21 mouse cellular contexts compared by ENCODE assay signal in genomic region chr7:120960116-120960515, GRCm38 (mm10). TPM values are rescaled to one million over a fixed set of nuclear protein-coding genes. Genes with fewer than 3 reads are reported as not detected.
DNase-seq lines count a peak whose midpoint lies in the region; ATAC-seq and TF ChIP-seq lines count a peak whose summit lies in the region.
"Had no signal": no experiment of that assay in that cellular context is flagged by ENCODE, and none has a peak within 500 bp of the region (broad histone marks: within the 10 kb centered on the region; RNA-seq: fewer than 3 reads in every experiment).

No protein-coding gene starts in this region.

- H3K27me3 ChIP-seq in hindbrain, embryonic 13.5 days: no peaks in the 10 kb centered on the region
- no peaks in the 10 kb centered on the region for H3K27me3 ChIP-seq in forebrain, postnatal 0 days (ENCODE audit: insufficient read depth, low read length)
- H3K27me3 ChIP-seq: embryonic facial prominence, embryonic 12.5 days; forebrain, embryonic 13.5 days; forebrain, embryonic 15.5 days had no signal

- no peak for TF ChIP-seq POLR2A in brain, embryonic 14.5 days (IDR thresholded peaks at IDR 0.05; ENCODE audit: borderline replicate concordance, extremely low read depth, insufficient read depth, insufficient read length, poor library complexity, severe bottlenecking)

- ATAC-seq in hindbrain, embryonic 13.5 days (ENCODE audit: low FRiP score): no peak
- no peak for ATAC-seq in forebrain, postnatal 0 days
- ATAC-seq: forebrain, embryonic 13.5 days; forebrain, embryonic 15.5 days had no signal

- DNase-seq in brain, embryonic 14.5 days (ENCODE audit: low read depth): peak; percentile 8
- DNase-seq in retina, adult 2 months (ENCODE audit: low read depth, low spot score): peak; percentile 84
- peak; percentile 69 for DNase-seq in retina, postnatal 1 day
- no peak for DNase-seq in forebrain, postnatal 0 days
- DNase-seq in heart, postnatal 25 days (ENCODE audit: low spot score): no peak
- DNase-seq: adrenal gland, adult 2 months; adrenal gland, postnatal 10 days; adrenal gland, postnatal 25 days; cerebellum, adult 11-12 months; cerebellum, adult 2 months; cerebellum, adult 9-10 months had no signal

- no peaks in the 10 kb centered on the region for H3K4me1 ChIP-seq in hindbrain, embryonic 13.5 days (replicated peaks)
- H3K4me1 ChIP-seq in forebrain, postnatal 0 days (ENCODE audit: insufficient read depth): no peaks in the 10 kb centered on the region
- H3K4me1 ChIP-seq: embryonic facial prominence, embryonic 10.5 days; embryonic facial prominence, embryonic 12.5 days; forebrain, embryonic 13.5 days; forebrain, embryonic 15.5 days had no signal

- H3K9ac ChIP-seq in hindbrain, embryonic 13.5 days: no peak overlapping the region
- no peak overlapping the region for H3K9ac ChIP-seq in forebrain, postnatal 0 days
- H3K9ac ChIP-seq: embryonic facial prominence, embryonic 12.5 days; forebrain, embryonic 13.5 days; forebrain, embryonic 15.5 days had no signal

- no peak overlapping the region for H3K4me3 ChIP-seq in hindbrain, embryonic 13.5 days
- H3K4me3 ChIP-seq in forebrain, postnatal 0 days (ENCODE audit: low read depth, low read length): no peak overlapping the region
- H3K4me3 ChIP-seq: embryonic facial prominence, embryonic 10.5 days; embryonic facial prominence, embryonic 12.5 days; forebrain, embryonic 13.5 days; forebrain, embryonic 15.5 days had no signal

- intact Hi-C loops in heart, postnatal 25 days (cut with DNase I): no loop called here

- no peak overlapping the region for H3K4me2 ChIP-seq in hindbrain, embryonic 13.5 days
- no peak overlapping the region for H3K4me2 ChIP-seq in forebrain, postnatal 0 days (ENCODE audit: low read depth)
- H3K4me2 ChIP-seq: embryonic facial prominence, embryonic 12.5 days; forebrain, embryonic 13.5 days; forebrain, embryonic 15.5 days had no signal

- 70% methylated on average over 2 of the region's 2 CpGs for WGBS in hindbrain, embryonic 13.5 days
- 52% methylated on average over 2 of the region's 2 CpGs for WGBS in forebrain, postnatal 0 days

- H3K36me3 ChIP-seq in hindbrain, embryonic 13.5 days: peaks cover 47% of the 10 kb centered on the region
- peaks cover 20% of the 10 kb centered on the region for H3K36me3 ChIP-seq in forebrain, postnatal 0 days (ENCODE audit: insufficient read depth)

- no peak for TF ChIP-seq CTCF in brain, embryonic 14.5 days (IDR thresholded peaks at IDR 0.05; ENCODE audit: borderline replicate concordance, extremely low read depth, insufficient read depth, insufficient read length)
- no peak for TF ChIP-seq CTCF in forebrain, postnatal 0 days (IDR thresholded peaks at IDR 0.05; ENCODE audit: low read depth)

- no peak overlapping the region for H3K27ac ChIP-seq in hindbrain, embryonic 13.5 days
- no peak overlapping the region for H3K27ac ChIP-seq in forebrain, postnatal 0 days (ENCODE audit: low read depth, low read length)
- H3K27ac ChIP-seq: embryonic facial prominence, embryonic 10.5 days; embryonic facial prominence, embryonic 12.5 days; forebrain, embryonic 13.5 days; forebrain, embryonic 15.5 days had no signal

- H3K9me3 ChIP-seq in hindbrain, embryonic 13.5 days: no peaks in the 10 kb centered on the region
- H3K9me3 ChIP-seq in forebrain, postnatal 0 days (ENCODE audit: low read length): no peaks in the 10 kb centered on the region
- H3K9me3 ChIP-seq: embryonic facial prominence, embryonic 10.5 days; embryonic facial prominence, embryonic 12.5 days; forebrain, embryonic 13.5 days; forebrain, embryonic 15.5 days had no signal

RNA-seq across cellular contexts. Expression of gene Cdr2, which starts 22.0 kb away (rescaled TPM):
- polyA plus RNA-seq in brain, embryonic 14.5 days (2012; rRNA removed): 27.4 and 37.4 TPM in 2 replicates
- polyA plus RNA-seq in hindbrain, embryonic 13.5 days (2015; fragmentation: Nextera tagmentation; extraction: Ambion mirVana): 14.6 and 16.1 TPM in 2 replicates
- total RNA-seq in forebrain, postnatal 0 days (2014; rRNA removed): 20.2 and 21.2 TPM in 2 replicates
- 5.4 and 5.8 TPM in 2 replicates for polyA plus RNA-seq in forebrain, postnatal 0 days (2015; fragmentation: Nextera tagmentation; extraction: Ambion mirVana)
- total RNA-seq in heart, postnatal 25 days (2021): 10 to 100 TPM; 14.8 to 21.9 TPM

RNA-seq across cellular contexts. Expression of gene Mfsd13b, which starts 22.2 kb away (rescaled TPM):
- 0.15 and 0.22 TPM in 2 replicates for polyA plus RNA-seq in brain, embryonic 14.5 days (2012; rRNA removed)
- 0.14 and 0.42 TPM in 2 replicates for polyA plus RNA-seq in hindbrain, embryonic 13.5 days (2015; fragmentation: Nextera tagmentation; extraction: Ambion mirVana)
- 0.48 TPM in 1 of 2 replicates, not detected in the other for total RNA-seq in forebrain, postnatal 0 days (2014; rRNA removed)
- 0.21 and 0.53 TPM in 2 replicates for polyA plus RNA-seq in forebrain, postnatal 0 days (2015; fragmentation: Nextera tagmentation; extraction: Ambion mirVana)
- total RNA-seq in heart, postnatal 25 days (2021): not detected
- total RNA-seq: adrenal gland, adult 2 months; adrenal gland, postnatal 4 days; ES-E14; MEL had no signal
- polyA plus RNA-seq: C2C12; embryonic facial prominence, embryonic 12.5 days; embryonic facial prominence, embryonic 14.5 days had no signal

RNA-seq across cellular contexts. Expression of gene Polr3e, which starts 42.6 kb away (rescaled TPM):
- polyA plus RNA-seq in brain, embryonic 14.5 days (2012; rRNA removed): 26.3 and 28.9 TPM in 2 replicates
- 23.1 and 24.2 TPM in 2 replicates for polyA plus RNA-seq in hindbrain, embryonic 13.5 days (2015; fragmentation: Nextera tagmentation; extraction: Ambion mirVana)
- 28.3 and 31.2 TPM in 2 replicates for total RNA-seq in forebrain, postnatal 0 days (2014; rRNA removed)
- polyA plus RNA-seq in forebrain, postnatal 0 days (2015; fragmentation: Nextera tagmentation; extraction: Ambion mirVana): 18.1 and 20.9 TPM in 2 replicates
- total RNA-seq in heart, postnatal 25 days (2021): 1 to 10 TPM; 8.2 to 8.7 TPM

Comparison
In these comparisons a context has a peak if more than half of its experiments do, and no peak if none do; other contexts are left out.
1. DNase-seq: peak in brain, embryonic 14.5 days (single experiment), retina, adult 2 months (single experiment) and retina, postnatal 1 day (single experiment); none in forebrain, postnatal 0 days (single experiment) and heart, postnatal 25 days (single experiment).